Mouse (Mus musculus): ENCODE results near the gene Wfdc11. TPM values are rescaled to one million over a fixed set of nuclear protein-coding genes. Genes with fewer than 3 reads are reported as not detected.

Gene Wfdc11
- 41.2 TPM for polyA plus RNA-seq (2014; fragmentation: Illumina TruSeq; extraction: RNeasy Lipid Tissue Mini Kit (QIAGEN cat#74804); ENCODE audit: low read depth, low replicate concordance)

DNA sequence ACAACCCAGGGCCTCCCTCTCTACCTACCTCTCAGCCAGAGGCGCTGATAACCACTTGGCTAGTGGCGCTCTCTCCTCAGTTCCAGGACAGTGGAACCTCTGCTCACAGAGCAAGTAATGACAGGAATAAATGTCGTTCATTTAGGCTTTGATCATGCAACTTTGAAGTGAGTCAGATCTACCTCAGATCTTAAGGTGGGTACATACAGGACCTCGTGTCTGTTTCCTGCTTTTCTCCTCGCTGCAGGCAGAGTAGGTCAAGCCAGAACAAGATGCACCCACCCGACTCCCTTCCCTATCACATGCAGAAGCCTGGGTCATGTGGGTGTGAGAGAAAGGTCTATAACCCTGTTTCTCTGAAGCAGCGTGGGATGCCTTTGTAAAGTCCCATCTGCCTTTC lies at the start of gene Wfdc11:
TSS of gene Wfdc11 (minus strand) at position 101 of the 400 bp plus-strand sequence.

DNA sequence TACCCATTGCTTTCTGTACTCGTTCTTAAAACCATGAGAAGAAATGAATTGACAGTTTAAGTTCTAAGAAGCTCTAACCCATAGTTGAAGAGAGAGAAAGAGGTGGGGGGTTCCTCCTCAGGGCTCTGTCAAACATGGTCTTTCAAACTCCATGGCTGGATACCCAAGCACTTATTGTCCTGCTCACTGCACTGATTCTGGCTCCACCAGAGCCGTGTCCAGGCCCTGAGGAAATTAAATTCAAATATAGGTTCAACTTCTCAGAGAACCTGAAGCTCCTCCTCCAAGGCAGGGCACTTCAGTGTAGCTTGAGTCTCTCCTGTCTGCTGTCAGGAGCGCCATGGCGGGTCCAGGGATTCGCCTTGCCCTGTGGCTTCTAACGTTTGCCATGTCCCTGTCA lies 41.1 kb upstream of the Wfdc11 start, which contains the start of gene Spint5:
TSS of gene Spint5 (plus strand) at position 301 of the 400 bp plus-strand sequence.

DNA sequence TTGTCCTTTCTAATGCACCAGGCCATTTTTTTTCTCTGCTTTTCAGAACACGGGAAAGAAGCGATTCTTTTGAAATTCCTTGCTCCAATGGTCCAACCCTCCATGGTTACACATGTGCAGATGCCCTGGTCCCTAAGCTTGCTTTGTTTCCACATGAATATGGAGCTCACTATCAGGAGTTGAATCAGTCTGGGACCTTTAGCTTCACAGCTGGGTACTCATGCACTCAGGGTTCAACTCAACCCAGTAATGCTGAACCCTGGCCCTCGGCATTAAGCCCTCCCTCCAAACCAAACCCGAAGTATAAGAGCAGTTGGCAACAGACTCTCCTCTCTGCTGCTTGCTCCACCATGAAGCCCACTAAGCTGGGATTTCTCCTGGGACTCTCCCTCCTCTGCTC lies 24.3 kb upstream of the Wfdc11 start, which contains the start of gene Spint4:
TSS of gene Spint4 (plus strand) at position 301 of the 400 bp plus-strand sequence.

DNA sequence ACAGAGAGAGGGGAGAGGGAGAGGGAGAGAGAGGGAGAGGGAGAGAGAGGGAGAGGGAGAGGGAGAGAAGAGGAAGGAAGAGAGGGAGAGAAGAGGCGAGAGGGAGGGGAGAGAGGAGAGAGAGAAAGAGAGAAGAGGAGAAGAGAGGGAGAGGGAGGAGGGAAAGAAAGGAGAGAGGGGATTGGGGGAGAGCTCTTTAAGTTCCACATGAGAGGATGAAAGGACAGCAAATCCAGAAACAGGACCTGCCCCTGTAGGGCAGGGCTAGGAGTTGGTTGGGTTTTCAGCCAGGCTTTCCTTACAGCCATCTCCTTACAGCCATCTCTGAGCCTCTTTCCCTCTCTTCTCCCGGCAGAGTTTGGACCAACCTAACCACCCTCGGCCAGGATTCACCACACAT lies 10.9 kb upstream of the Wfdc11 start, which contains the start of gene Wfdc13:
TSS of gene Wfdc13 (plus strand) at position 301 of the 400 bp plus-strand sequence.

DNA sequence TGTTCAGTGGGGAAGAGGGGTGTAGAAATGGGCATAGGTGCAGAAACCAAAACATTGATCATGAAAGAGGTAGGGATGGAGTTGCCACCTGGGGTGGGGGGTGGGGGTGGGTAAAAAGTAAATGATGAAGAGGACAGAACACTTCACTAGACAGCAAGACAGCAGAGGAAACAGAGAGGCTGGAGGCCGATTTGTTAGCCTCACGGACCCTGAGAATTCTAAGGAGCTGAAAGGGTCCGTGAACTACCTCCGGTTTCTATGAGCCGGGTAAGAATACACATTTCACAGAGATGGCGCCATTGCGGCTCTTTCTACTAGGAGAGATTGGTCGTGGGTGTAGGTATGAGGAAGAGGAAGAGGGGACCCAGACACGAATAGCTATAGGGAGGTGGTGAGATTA lies 17.4 kb downstream of the Wfdc11 start, which contains the start of gene Wfdc9:
TSS of gene Wfdc9 (minus strand) at position 101 of the 400 bp plus-strand sequence.

DNA sequence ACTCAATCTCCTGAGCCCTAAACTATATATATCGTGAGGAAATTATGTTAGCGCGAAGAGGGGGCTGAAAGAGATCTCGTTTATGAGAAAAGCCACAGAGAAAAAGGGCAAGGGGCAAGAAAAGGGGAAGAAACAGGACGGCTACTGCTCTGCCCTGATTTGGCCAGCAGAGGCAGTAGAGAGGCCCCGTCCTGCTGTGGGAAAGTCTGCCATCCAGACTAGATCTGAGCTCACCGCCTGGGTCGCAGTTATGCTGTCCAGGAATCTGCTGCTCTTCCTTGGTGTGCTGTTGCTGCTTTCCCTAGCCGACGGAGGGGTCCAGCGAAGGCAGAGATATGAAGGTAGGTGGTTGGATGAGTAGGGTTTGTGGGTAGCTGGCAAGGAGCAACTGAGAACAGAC lies 18.0 kb downstream of the Wfdc11 start, which contains the start of gene Wfdc10:
TSS of gene Wfdc10 (plus strand) at position 189 of the 400 bp plus-strand sequence.

DNA sequence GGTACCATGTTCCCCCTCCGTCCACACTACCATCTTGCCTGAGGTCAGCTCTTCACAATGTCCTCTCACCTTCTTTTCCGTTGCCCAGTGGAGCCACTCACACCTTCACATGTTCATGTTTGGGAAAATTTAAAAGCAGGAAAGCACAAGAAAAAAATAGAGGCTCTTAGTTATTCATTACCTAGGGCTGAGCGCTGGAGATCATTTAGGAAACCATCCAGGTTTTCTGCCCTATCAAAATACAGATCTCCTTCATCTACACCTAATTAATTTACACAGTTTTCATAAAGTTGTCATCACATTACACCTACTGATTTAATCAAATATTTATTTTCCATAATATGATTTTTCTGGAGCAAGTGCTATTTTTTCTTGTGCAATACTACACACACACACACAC lies 35.2 kb downstream of the Wfdc11 start, which contains the start of gene Wfdc16:
TSS of gene Wfdc16 (minus strand) at position 101 of the 400 bp plus-strand sequence.

DNA sequence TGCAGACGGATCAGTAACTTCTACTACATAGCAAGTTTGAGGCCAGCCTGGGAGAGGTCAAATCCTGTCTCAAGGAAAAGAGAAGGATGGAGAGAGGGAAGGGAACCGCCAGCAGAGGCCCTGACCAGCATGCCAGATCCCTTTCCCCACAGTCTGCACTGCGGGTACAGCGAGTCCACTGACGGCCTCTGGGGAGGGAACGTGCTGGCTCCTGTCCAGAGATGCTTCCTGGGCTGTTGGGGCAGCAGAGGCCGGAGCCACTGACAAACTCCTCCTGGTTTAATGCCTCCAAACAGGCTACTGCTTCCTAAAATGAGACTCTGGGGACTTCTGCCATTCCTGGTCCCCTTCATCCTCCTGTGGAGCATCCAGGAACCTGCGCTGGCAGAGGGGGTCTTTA lies 60.4 kb downstream of the Wfdc11 start, which contains the start of the genes Wfdc6b and Wfdc8:
TSS of gene Wfdc6b (plus strand) at position 52 of the 400 bp plus-strand sequence.
TSS of gene Wfdc8 (minus strand) at position 156 of the 400 bp plus-strand sequence.

Other genes with a start within 250 kb of the Wfdc11 start
- gene Sdc4, start 230.2 kb downstream of the Wfdc11 start, polyA plus RNA-seq (2014; fragmentation: Illumina TruSeq; extraction: RNeasy Lipid Tissue Mini Kit (QIAGEN cat#74804); ENCODE audit: low read depth, low replicate concordance) = 26.4 TPM
- 31.9 TPM for gene Sys1, start 217.1 kb downstream of the Wfdc11 start, polyA plus RNA-seq (2014; fragmentation: Illumina TruSeq; extraction: RNeasy Lipid Tissue Mini Kit (QIAGEN cat#74804); ENCODE audit: low read depth, low replicate concordance)
- not detected for gene Gm20458, start 213.1 kb downstream of the Wfdc11 start, polyA plus RNA-seq (2014; fragmentation: Illumina TruSeq; extraction: RNeasy Lipid Tissue Mini Kit (QIAGEN cat#74804); ENCODE audit: low read depth, low replicate concordance)
- 2.1 TPM for gene Trp53tg5, start 200.4 kb downstream of the Wfdc11 start, polyA plus RNA-seq (2014; fragmentation: Illumina TruSeq; extraction: RNeasy Lipid Tissue Mini Kit (QIAGEN cat#74804); ENCODE audit: low read depth, low replicate concordance)
- gene Dbndd2, start 188.0 kb downstream of the Wfdc11 start, polyA plus RNA-seq (2014; fragmentation: Illumina TruSeq; extraction: RNeasy Lipid Tissue Mini Kit (QIAGEN cat#74804); ENCODE audit: low read depth, low replicate concordance) = 18.9 TPM
- 74.8 TPM for gene Pigt, start 176.6 kb downstream of the Wfdc11 start, polyA plus RNA-seq (2014; fragmentation: Illumina TruSeq; extraction: RNeasy Lipid Tissue Mini Kit (QIAGEN cat#74804); ENCODE audit: low read depth, low replicate concordance)
- 15.2 TPM for gene Wfdc2, start 111.7 kb downstream of the Wfdc11 start, polyA plus RNA-seq (2014; fragmentation: Illumina TruSeq; extraction: RNeasy Lipid Tissue Mini Kit (QIAGEN cat#74804); ENCODE audit: low read depth, low replicate concordance)
- gene Spint3, start 100.6 kb downstream of the Wfdc11 start, polyA plus RNA-seq (2014; fragmentation: Illumina TruSeq; extraction: RNeasy Lipid Tissue Mini Kit (QIAGEN cat#74804); ENCODE audit: low read depth, low replicate concordance) = 240 TPM
- gene Wfdc6a, start 88.6 kb downstream of the Wfdc11 start, polyA plus RNA-seq (2014; fragmentation: Illumina TruSeq; extraction: RNeasy Lipid Tissue Mini Kit (QIAGEN cat#74804); ENCODE audit: low read depth, low replicate concordance) = 118 TPM
- gene Eppin, start 80.5 kb downstream of the Wfdc11 start, polyA plus RNA-seq (2014; fragmentation: Illumina TruSeq; extraction: RNeasy Lipid Tissue Mini Kit (QIAGEN cat#74804); ENCODE audit: low read depth, low replicate concordance) = 285 TPM
- gene Wfdc6b, start 60.6 kb downstream of the Wfdc11 start, polyA plus RNA-seq (2014; fragmentation: Illumina TruSeq; extraction: RNeasy Lipid Tissue Mini Kit (QIAGEN cat#74804); ENCODE audit: low read depth, low replicate concordance) = 215 TPM
- 244 TPM for gene Wfdc8, start 60.5 kb downstream of the Wfdc11 start, polyA plus RNA-seq (2014; fragmentation: Illumina TruSeq; extraction: RNeasy Lipid Tissue Mini Kit (QIAGEN cat#74804); ENCODE audit: low read depth, low replicate concordance)
- 298 TPM for gene Wfdc16, start 35.3 kb downstream of the Wfdc11 start, polyA plus RNA-seq (2014; fragmentation: Illumina TruSeq; extraction: RNeasy Lipid Tissue Mini Kit (QIAGEN cat#74804); ENCODE audit: low read depth, low replicate concordance)
- 2,863 TPM for gene Wfdc10, start 18.0 kb downstream of the Wfdc11 start, polyA plus RNA-seq (2014; fragmentation: Illumina TruSeq; extraction: RNeasy Lipid Tissue Mini Kit (QIAGEN cat#74804); ENCODE audit: low read depth, low replicate concordance)
- gene Wfdc9, start 17.5 kb downstream of the Wfdc11 start, polyA plus RNA-seq (2014; fragmentation: Illumina TruSeq; extraction: RNeasy Lipid Tissue Mini Kit (QIAGEN cat#74804); ENCODE audit: low read depth, low replicate concordance) = 297 TPM
- 775 TPM for gene Wfdc13, start 11.0 kb upstream of the Wfdc11 start, polyA plus RNA-seq (2014; fragmentation: Illumina TruSeq; extraction: RNeasy Lipid Tissue Mini Kit (QIAGEN cat#74804); ENCODE audit: low read depth, low replicate concordance)
- 1,086 TPM for gene Spint4, start 24.4 kb upstream of the Wfdc11 start, polyA plus RNA-seq (2014; fragmentation: Illumina TruSeq; extraction: RNeasy Lipid Tissue Mini Kit (QIAGEN cat#74804); ENCODE audit: low read depth, low replicate concordance)
- 379 TPM for gene Spint5, start 41.2 kb upstream of the Wfdc11 start, polyA plus RNA-seq (2014; fragmentation: Illumina TruSeq; extraction: RNeasy Lipid Tissue Mini Kit (QIAGEN cat#74804); ENCODE audit: low read depth, low replicate concordance)
- gene Wfdc3, start 71.8 kb upstream of the Wfdc11 start, polyA plus RNA-seq (2014; fragmentation: Illumina TruSeq; extraction: RNeasy Lipid Tissue Mini Kit (QIAGEN cat#74804); ENCODE audit: low read depth, low replicate concordance) = 12.2 TPM
- gene Dnttip1, start 71.9 kb upstream of the Wfdc11 start, polyA plus RNA-seq (2014; fragmentation: Illumina TruSeq; extraction: RNeasy Lipid Tissue Mini Kit (QIAGEN cat#74804); ENCODE audit: low read depth, low replicate concordance) = 26.0 TPM
- 5.0 TPM for gene Ube2c, start 95.8 kb upstream of the Wfdc11 start, polyA plus RNA-seq (2014; fragmentation: Illumina TruSeq; extraction: RNeasy Lipid Tissue Mini Kit (QIAGEN cat#74804); ENCODE audit: low read depth, low replicate concordance)
- gene Tnnc2, start 105.9 kb upstream of the Wfdc11 start, polyA plus RNA-seq (2014; fragmentation: Illumina TruSeq; extraction: RNeasy Lipid Tissue Mini Kit (QIAGEN cat#74804); ENCODE audit: low read depth, low replicate concordance) = 1.0 TPM
- gene Snx21, start 111.7 kb upstream of the Wfdc11 start, polyA plus RNA-seq (2014; fragmentation: Illumina TruSeq; extraction: RNeasy Lipid Tissue Mini Kit (QIAGEN cat#74804); ENCODE audit: low read depth, low replicate concordance) = 18.3 TPM
- gene Acot8, start 130.8 kb upstream of the Wfdc11 start, polyA plus RNA-seq (2014; fragmentation: Illumina TruSeq; extraction: RNeasy Lipid Tissue Mini Kit (QIAGEN cat#74804); ENCODE audit: low read depth, low replicate concordance) = 19.6 TPM
- gene Zswim3, start 131.0 kb upstream of the Wfdc11 start, polyA plus RNA-seq (2014; fragmentation: Illumina TruSeq; extraction: RNeasy Lipid Tissue Mini Kit (QIAGEN cat#74804); ENCODE audit: low read depth, low replicate concordance) = 4.2 TPM
- 8.6 TPM for gene Zswim1, start 148.6 kb upstream of the Wfdc11 start, polyA plus RNA-seq (2014; fragmentation: Illumina TruSeq; extraction: RNeasy Lipid Tissue Mini Kit (QIAGEN cat#74804); ENCODE audit: low read depth, low replicate concordance)
- gene Spata25, start 154.4 kb upstream of the Wfdc11 start, polyA plus RNA-seq (2014; fragmentation: Illumina TruSeq; extraction: RNeasy Lipid Tissue Mini Kit (QIAGEN cat#74804); ENCODE audit: low read depth, low replicate concordance) = 1.6 TPM
- gene Ctsa, start 158.8 kb upstream of the Wfdc11 start, polyA plus RNA-seq (2014; fragmentation: Illumina TruSeq; extraction: RNeasy Lipid Tissue Mini Kit (QIAGEN cat#74804); ENCODE audit: low read depth, low replicate concordance) = 142 TPM
- 3.0 TPM for gene Neurl2, start 159.4 kb upstream of the Wfdc11 start, polyA plus RNA-seq (2014; fragmentation: Illumina TruSeq; extraction: RNeasy Lipid Tissue Mini Kit (QIAGEN cat#74804); ENCODE audit: low read depth, low replicate concordance)
- 169 TPM for gene Pltp, start 183.6 kb upstream of the Wfdc11 start, polyA plus RNA-seq (2014; fragmentation: Illumina TruSeq; extraction: RNeasy Lipid Tissue Mini Kit (QIAGEN cat#74804); ENCODE audit: low read depth, low replicate concordance)
- 38.8 TPM for gene Pcif1, start 205.2 kb upstream of the Wfdc11 start, polyA plus RNA-seq (2014; fragmentation: Illumina TruSeq; extraction: RNeasy Lipid Tissue Mini Kit (QIAGEN cat#74804); ENCODE audit: low read depth, low replicate concordance)
- gene Zfp335, start 237.7 kb upstream of the Wfdc11 start, polyA plus RNA-seq (2014; fragmentation: Illumina TruSeq; extraction: RNeasy Lipid Tissue Mini Kit (QIAGEN cat#74804); ENCODE audit: low read depth, low replicate concordance) = 11.1 TPM